Mouse (Mus musculus) spleen, adult 2 months (tissue): ENCODE results near the gene Npffr2. TPM values are rescaled to one million over a fixed set of nuclear protein-coding genes. Genes with fewer than 3 reads are reported as not detected.

Experiments
- DNase-seq, 2 experiments: peaks; one replicate each; pipeline versions ENCODE4 v3.0.0 to v3.0.0-alpha.2; 2012 to 2021; ENCODE audit warnings: low spot score in 2 of 2, low read depth in 1 of 2
- H3K27ac ChIP-seq: fragments of 200-500 bp; 2 replicates; pipeline ENCODE4 v1.5.1; 2012; ENCODE audit warnings: low read length, inconsistent platforms; ENCODE audit not compliant: insufficient read depth
- H3K27me3 ChIP-seq: fragments of 200-500 bp; 2 replicates; pipeline ENCODE4 v1.6.1; 2012; ENCODE audit warnings: mild to moderate bottlenecking, moderate library complexity, low read length, inconsistent platforms; ENCODE audit not compliant: control insufficient read depth, insufficient read depth
- H3K36me3 ChIP-seq: fragments of 200-500 bp; 2 replicates; pipeline ENCODE4 v1.6.1; 2012; ENCODE audit warnings: mild to moderate bottlenecking, low read length, inconsistent platforms; ENCODE audit not compliant: control insufficient read depth, insufficient read depth
- H3K4me1 ChIP-seq: fragments of 200-500 bp; 2 replicates; pipeline ENCODE4 v1.6.1; 2011; ENCODE audit warnings: inconsistent platforms; ENCODE audit not compliant: control insufficient read depth, insufficient read depth, insufficient read length
- H3K4me3 ChIP-seq: fragments of 200-500 bp; 2 replicates; pipeline ENCODE4 v1.5.1; 2011; ENCODE audit warnings: mild to moderate bottlenecking, inconsistent platforms; ENCODE audit not compliant: insufficient read depth, insufficient read length; ENCODE audit errors: extremely low read depth
- CTCF ChIP-seq: fragments of 200-500 bp; IDR thresholded peaks from 2 replicates; pipeline ENCODE4 v1.5.1; 2011; ENCODE audit warnings: mild to moderate bottlenecking, inconsistent platforms; ENCODE audit not compliant: insufficient read depth, insufficient read length, insufficient replicate concordance; ENCODE audit errors: extremely low read depth
- POLR2A ChIP-seq: fragments of 200-500 bp; IDR thresholded peaks from 2 replicates; pipeline ENCODE4 v1.6.1; 2011; ENCODE audit warnings: low read depth, low read length, inconsistent platforms
- WGBS: fragments of 180-500 bp; shearing (Covaris S2); methylation state at CpG from one replicate; pipeline ENCODE4 v1.1.7; 2018; 5-methylcytosine and 5-hydroxymethylcytosine counted together
- polyA plus RNA-seq: library from polyadenylated mRNA; depleted of rRNA; stranded (reverse); fragments of >200 nt; gene quantifications from 2 replicates; pipeline ENCODE4 v1.2.3, GENCODE M21; 2012; rRNA removed

The Npffr2 gene
- polyA plus RNA-seq, 1 experiment, result not detected

DNA sequence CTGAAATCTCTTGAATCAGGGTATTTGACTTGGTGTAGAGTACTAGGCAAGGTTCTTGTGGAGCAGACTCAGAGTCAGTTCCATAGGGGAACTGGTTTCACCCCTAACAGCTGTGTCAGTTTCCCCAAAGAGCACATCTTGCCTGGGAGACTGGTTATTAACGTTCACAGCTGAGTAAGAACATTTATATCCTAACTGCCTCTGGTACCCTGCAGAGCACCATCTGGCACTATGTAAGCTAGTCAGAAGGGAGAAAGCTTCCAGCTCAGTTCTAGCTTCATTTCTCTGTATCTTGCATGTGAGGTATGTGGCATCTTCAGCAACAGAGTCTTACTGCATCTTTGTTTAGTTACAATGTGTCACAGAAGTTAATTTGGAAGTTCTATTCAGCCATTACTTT is 53.9 kb downstream of the Npffr2 start:
- 72% methylated on average over 1 of the region's 1 CpGs for WGBS
- Histone ChIP-seq H3K4me1 (no peaks in the 10 kb centered on the region), H3K27me3 (no peaks in the 10 kb centered on the region), H3K4me3 (no peak overlapping the region), H3K36me3 (no peaks in the 10 kb centered on the region), H3K27ac (no peak overlapping the region)
- TF ChIP-seq CTCF, result no peak
- no peak for DNase-seq

DNA sequence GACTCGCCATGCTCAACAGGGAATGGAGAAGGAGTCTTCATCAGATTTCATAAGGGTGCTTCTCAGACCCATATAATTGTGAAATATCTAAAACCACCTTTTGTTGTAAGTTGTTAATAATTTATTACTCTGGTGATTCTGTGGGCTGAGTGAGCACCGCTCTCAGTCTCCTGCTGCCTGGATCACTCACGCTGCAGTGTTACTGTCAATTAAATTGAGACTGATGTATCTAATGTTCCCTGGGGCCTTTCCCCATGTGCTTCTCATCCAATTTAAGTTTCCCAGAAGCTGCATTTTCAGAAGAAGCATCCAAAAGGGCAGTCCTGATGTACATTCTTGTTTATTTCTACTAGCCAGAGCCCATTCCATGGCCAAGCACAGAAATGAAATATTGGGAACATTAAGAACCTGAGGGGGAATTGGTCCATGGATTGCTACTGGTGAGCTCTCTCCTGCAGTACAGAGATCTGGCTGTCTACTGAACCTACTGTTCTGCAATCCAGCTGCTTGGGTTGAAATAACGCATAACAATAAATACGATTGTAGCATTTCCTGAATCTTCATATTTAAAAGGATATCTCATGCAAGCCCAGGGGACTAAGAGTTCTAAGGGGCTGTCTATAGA is 54.6 kb downstream of the Npffr2 start:
- no peak for DNase-seq
- TF ChIP-seq CTCF (no peak), POLR2A (no peak)
- 88% methylated on average over 5 of the region's 5 CpGs for WGBS
- no peaks in the 10 kb centered on the region for H3K4me1 ChIP-seq
- H3K36me3 ChIP-seq, result no peaks in the 10 kb centered on the region
- H3K4me3 ChIP-seq, result no peak overlapping the region
- H3K27me3 ChIP-seq, result no peaks in the 10 kb centered on the region
- H3K27ac ChIP-seq, result no peak overlapping the region

DNA sequence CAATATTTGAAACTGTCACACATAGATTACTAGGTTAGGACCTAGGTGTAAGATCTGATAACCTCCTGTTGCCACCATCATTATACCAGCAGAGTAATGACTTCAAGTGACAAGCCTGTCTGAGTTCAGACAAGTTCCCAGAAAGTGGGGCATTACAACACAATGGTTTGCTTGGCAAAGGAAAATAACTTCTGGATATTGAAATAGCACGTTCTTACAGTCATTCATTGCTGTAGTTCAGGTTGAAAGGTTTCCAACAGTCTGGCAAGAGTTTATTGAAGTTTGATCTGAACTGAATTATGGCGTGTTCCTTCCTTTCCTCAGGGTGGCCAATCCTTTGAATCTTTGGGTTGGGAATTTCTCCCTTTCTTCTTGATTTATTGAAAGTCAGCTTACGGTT is 57.8 kb downstream of the Npffr2 start:
- no peaks in the 10 kb centered on the region for H3K4me1 ChIP-seq
- 77% methylated on average over 3 of the region's 3 CpGs for WGBS
- no peaks in the 10 kb centered on the region for H3K36me3 ChIP-seq
- H3K4me3 ChIP-seq, result no peak overlapping the region
- DNase-seq, result no peak
- H3K27ac ChIP-seq, result no peak overlapping the region
- H3K27me3 ChIP-seq, result no peaks in the 10 kb centered on the region
- TF ChIP-seq CTCF (no peak), POLR2A (no peak)

DNA sequence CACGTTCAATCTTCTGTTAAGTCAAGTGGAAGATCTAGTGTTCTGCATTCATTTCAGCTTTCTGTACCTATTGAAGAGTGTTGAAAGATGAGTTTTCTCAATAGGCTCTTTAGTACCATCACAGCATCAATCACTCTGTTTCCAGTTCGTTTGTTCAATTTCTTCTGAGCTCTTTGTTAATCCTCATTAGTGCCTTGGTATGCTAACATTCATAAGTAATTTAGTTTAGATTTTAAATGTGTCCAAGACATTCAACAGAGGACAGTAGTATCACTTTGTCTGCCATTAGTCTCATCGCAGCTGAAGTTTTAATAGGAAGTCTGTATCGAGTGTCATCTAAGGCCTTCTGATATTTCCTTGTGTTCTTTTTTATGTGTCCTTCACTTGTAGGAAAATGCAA is 65.1 kb downstream of the Npffr2 start:
- 81% methylated on average over 4 of the region's 4 CpGs for WGBS

DNA sequence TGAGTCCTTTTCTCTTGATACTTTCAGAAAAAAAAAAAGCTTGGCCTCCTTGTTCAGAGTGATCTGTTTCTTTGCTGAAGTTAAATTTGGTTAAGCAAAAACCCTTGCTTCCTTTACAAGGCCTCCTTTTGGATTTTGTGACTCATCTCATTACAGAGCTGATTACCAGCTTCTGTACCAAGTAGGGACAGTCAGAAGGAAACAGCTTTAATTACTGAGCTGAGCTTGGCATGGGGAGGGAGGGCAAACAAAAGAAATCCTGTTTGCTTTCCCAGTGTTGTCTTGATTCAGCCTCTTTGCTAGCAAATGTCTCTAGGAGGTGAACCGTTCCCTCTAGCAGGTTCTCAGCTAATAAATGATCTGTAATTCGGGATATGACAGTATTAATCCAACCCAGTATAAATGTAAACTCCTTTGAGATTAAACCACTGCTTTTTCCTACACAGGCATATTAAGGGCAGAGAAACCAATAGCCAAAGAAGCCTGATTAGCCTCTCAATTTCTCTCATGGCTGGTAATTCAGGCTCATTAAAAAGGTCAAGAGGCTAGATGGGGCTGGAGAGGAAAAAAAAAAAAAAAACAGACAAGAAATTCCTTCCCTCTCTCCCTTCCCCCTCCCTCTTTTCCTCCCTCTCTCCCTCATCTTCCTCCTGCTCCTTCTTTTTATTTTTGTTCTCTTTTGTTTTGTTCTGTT is 84.2 kb downstream of the Npffr2 start:
- no peak for TF ChIP-seq POLR2A
- TF ChIP-seq CTCF, result no peak
- 72% methylated on average over 2 of the region's 2 CpGs for WGBS
- no peak for DNase-seq
- H3K27ac ChIP-seq, result no peak overlapping the region
- no peaks in the 10 kb centered on the region for H3K27me3 ChIP-seq
- no peaks in the 10 kb centered on the region for H3K4me1 ChIP-seq
- H3K36me3 ChIP-seq, result no peaks in the 10 kb centered on the region
- no peak overlapping the region for H3K4me3 ChIP-seq

More for the DNA sequence above, 65.1 kb downstream of the Npffr2 start:
- TF ChIP-seq POLR2A, result no peak
- no peak for TF ChIP-seq CTCF
- no peak for DNase-seq
- Histone ChIP-seq H3K4me1 (no peaks in the 10 kb centered on the region), H3K36me3 (no peaks in the 10 kb centered on the region), H3K4me3 (no peak overlapping the region), H3K27ac (no peak overlapping the region), H3K27me3 (no peaks in the 10 kb centered on the region)

DNA sequence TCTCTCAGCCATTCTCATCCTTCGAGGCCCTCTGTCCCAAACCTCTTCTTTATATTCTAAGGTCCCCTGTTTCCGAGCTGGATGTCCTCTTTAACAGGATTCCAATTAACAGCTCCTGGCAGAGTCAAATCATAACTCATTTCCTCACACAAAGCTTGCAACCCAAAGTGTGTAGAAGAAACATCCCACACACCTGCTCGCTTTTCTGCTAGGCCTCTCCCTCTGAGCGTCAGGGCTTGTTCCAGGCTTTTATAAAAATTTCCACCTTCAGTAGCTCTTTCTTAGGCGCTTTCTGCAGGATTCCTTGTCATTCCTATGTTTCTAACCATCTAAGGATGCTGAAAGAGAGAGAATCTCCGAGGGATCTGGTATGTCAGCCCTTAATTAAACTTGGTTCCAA is 85.0 kb downstream of the Npffr2 start:
- TF ChIP-seq POLR2A, result no peak
- TF ChIP-seq CTCF, result no peak
- H3K27ac ChIP-seq, result no peak overlapping the region
- no peak overlapping the region for H3K4me3 ChIP-seq
- H3K27me3 ChIP-seq, result no peaks in the 10 kb centered on the region
- 76% methylated on average over 6 of the region's 6 CpGs for WGBS
- no peak for DNase-seq
- no peaks in the 10 kb centered on the region for H3K4me1 ChIP-seq
- no peaks in the 10 kb centered on the region for H3K36me3 ChIP-seq

DNA sequence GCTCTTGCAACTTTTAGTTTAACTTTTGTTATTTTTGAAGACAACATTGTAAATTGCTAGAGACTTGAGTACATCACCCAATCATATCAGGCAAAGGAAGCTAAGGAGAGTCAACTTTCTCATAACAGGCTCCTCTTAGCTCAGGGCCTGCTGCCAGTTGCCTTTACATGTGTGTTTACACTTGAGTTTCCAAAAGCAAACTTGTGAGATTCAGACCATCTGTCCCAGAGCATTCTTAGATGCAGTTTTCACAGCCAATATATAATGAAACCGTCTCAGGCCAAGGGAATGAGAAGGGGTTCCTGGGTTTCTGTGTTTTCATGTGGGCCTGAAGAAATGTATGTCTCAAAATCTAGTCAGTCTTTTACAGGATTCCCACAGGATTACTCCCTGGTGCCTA is 104.4 kb downstream of the Npffr2 start:
- no peak for DNase-seq
- H3K4me3 ChIP-seq, result no peak overlapping the region
- no peak overlapping the region for H3K27ac ChIP-seq
- TF ChIP-seq POLR2A (no peak), CTCF (no peak)
- no peaks in the 10 kb centered on the region for H3K36me3 ChIP-seq
- H3K27me3 ChIP-seq, result no peaks in the 10 kb centered on the region
- 81% methylated on average over 1 of the region's 1 CpGs for WGBS
- H3K4me1 ChIP-seq, result no peaks in the 10 kb centered on the region

Other genes with a start within 250 kb of the Npffr2 start
- 0.11 and 0.13 TPM in 2 replicates for gene Gc, start 69.5 kb upstream of the Npffr2 start, polyA plus RNA-seq